Mouse (Mus musculus) hindbrain, embryonic 16.5 days (tissue): ENCODE measurements around the gene Gm28038. TPM values are rescaled to one million over a fixed set of nuclear protein-coding genes. Genes with fewer than 3 reads are reported as not detected.

ENCODE experiments used
- ATAC-seq: fragments of 200-750 bp; cut with Nextera tagmentation; 2 replicates; pipeline ENCODE4 v1.8.0; 2017; ENCODE audit warnings: moderate TSS enrichment, moderate library complexity
- H3K27ac ChIP-seq: fragments of 300-500 bp; sonication (generic); 2 replicates; pipeline ENCODE4 v1.5.1; 2014; ENCODE audit warnings: low read depth, mild to moderate bottlenecking, control low read depth, low read length, moderate library complexity
- H3K27me3 ChIP-seq: fragments of 300-500 bp; sonication (generic); replicated peaks from 2 replicates; pipeline ENCODE4 v1.6.1; 2014; ENCODE audit warnings: low read length; ENCODE audit not compliant: control insufficient read depth, insufficient read depth
- H3K36me3 ChIP-seq: fragments of 300-500 bp; sonication (generic); 2 replicates; pipeline ENCODE4 v1.6.1; 2014; ENCODE audit warnings: mild to moderate bottlenecking, low read length, moderate library complexity, mixed read lengths; ENCODE audit not compliant: control insufficient read depth, insufficient read depth
- H3K4me1 ChIP-seq: fragments of 300-500 bp; sonication (generic); 2 replicates; pipeline ENCODE4 v1.6.1; 2014; ENCODE audit warnings: low read depth, low read length; ENCODE audit not compliant: control insufficient read depth, insufficient read depth
- H3K4me2 ChIP-seq: fragments of 300-500 bp; sonication (generic); 2 replicates; pipeline ENCODE4 v1.6.1; 2014; ENCODE audit warnings: mild to moderate bottlenecking, low read length, control low read depth, moderate library complexity
- H3K4me3 ChIP-seq: fragments of 300-500 bp; sonication (generic); 2 replicates; pipeline ENCODE4 v1.5.1; 2014; ENCODE audit warnings: mild to moderate bottlenecking, low read length, control low read depth, moderate library complexity
- H3K9ac ChIP-seq: fragments of 300-500 bp; sonication (generic); 2 replicates; pipeline ENCODE4 v1.6.1; 2014; ENCODE audit warnings: low read depth, mild to moderate bottlenecking, control low read depth, low read length, moderate library complexity
- H3K9me3 ChIP-seq: fragments of 300-500 bp; sonication (generic); 2 replicates; pipeline ENCODE4 v1.6.1; 2014; ENCODE audit warnings: mild to moderate bottlenecking, low read length, moderate library complexity; ENCODE audit not compliant: control insufficient read depth
- WGBS: fragments of 180-500 bp; shearing (Covaris S2); extraction: QIAGEN DNeasy Blood & Tissue Kit; methylation state at CpG from one replicate; pipeline ENCODE4 v1.1.7; 2014; 5-methylcytosine and 5-hydroxymethylcytosine counted together
- polyA plus RNA-seq: library from polyadenylated mRNA; unstranded; fragments of >200 nt; fragmentation: Nextera tagmentation; extraction: Ambion mirVana; gene quantifications from 2 replicates; pipeline ENCODE4 v1.2.1, GENCODE M21; 2015

Gene Gm28038
- polyA plus RNA-seq, 1 experiment from 2014 or later = not detected

- peak; percentile 80 for ATAC-seq
- Histone ChIP-seq H3K27me3 (no peaks in the 10 kb centered on the region), H3K36me3 (peaks cover 21% of the 10 kb centered on the region), H3K27ac (peak overlapping the region; percentile 50), H3K4me3 (no peak overlapping the region), H3K4me2 (no peak overlapping the region), H3K9me3 (no peaks in the 10 kb centered on the region), H3K9ac (no peak overlapping the region), H3K4me1 (peaks cover 33% of the 10 kb centered on the region)
- WGBS = 33% methylated on average over 4 of the region's 4 CpGs
These were observed 17.9 kb upstream of the Gm28038 start for GRCm38 (mm10) chr2:30262840-30263441.

DNA sequence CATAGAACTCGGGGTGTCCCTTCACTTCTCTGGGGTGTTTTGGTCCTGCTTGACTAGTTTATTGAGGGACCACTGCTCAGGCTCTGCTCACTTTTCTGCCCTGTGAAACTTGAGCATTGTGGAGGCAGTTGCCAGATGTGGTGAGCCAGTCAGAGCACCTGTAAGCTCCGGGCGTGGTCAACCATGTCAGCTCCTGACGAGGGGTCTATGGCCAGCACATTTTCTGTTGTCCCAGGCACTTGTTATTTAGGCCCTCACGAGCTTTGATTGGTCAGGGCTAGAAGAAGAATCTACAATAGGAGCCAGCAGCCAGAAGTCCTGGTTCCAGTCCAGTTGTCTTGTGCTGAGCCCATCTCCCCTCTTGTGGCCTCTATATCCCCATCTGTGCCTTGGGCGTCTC lies 17.0 kb upstream of the Gm28038 start:
- H3K36me3 ChIP-seq = peaks cover 17% of the 10 kb centered on the region

GRCm38 (mm10) chr2:30264671-30265519 lies 15.9 kb upstream of the Gm28038 start:
- Histone ChIP-seq H3K4me3 (no peak overlapping the region), H3K27ac (peak overlapping the region; percentile 59), H3K4me2 (no peak overlapping the region), H3K4me1 (peaks cover 33% of the 10 kb centered on the region), H3K9me3 (no peaks in the 10 kb centered on the region), H3K27me3 (no peaks in the 10 kb centered on the region), H3K9ac (no peak overlapping the region), H3K36me3 (peaks cover 16% of the 10 kb centered on the region)
- no peak for ATAC-seq
- 58% methylated on average over 7 of the region's 7 CpGs for WGBS

More for the DNA sequence above, 17.0 kb upstream of the Gm28038 start:
- Histone ChIP-seq H3K4me3 (no peak overlapping the region), H3K9ac (no peak overlapping the region), H3K9me3 (no peaks in the 10 kb centered on the region), H3K27me3 (no peaks in the 10 kb centered on the region), H3K4me2 (no peak overlapping the region), H3K4me1 (peaks cover 33% of the 10 kb centered on the region), H3K27ac (no peak overlapping the region; the same call in 1 of the 2 replicates)
- 94% methylated on average over 6 of the region's 6 CpGs for WGBS
- ATAC-seq = no peak

GRCm38 (mm10) chr2:30265767-30266253 lies 15.0 kb upstream of the Gm28038 start, which contains the start of gene Phyhd1:
Gene Phyhd1 (plus strand): TSS chr2:30266203.
- H3K9ac ChIP-seq = peak within 1 kb of the TSS; percentile 13; the same call in 1 of the 2 replicates
- peak; percentile 70 for ATAC-seq

DNA sequence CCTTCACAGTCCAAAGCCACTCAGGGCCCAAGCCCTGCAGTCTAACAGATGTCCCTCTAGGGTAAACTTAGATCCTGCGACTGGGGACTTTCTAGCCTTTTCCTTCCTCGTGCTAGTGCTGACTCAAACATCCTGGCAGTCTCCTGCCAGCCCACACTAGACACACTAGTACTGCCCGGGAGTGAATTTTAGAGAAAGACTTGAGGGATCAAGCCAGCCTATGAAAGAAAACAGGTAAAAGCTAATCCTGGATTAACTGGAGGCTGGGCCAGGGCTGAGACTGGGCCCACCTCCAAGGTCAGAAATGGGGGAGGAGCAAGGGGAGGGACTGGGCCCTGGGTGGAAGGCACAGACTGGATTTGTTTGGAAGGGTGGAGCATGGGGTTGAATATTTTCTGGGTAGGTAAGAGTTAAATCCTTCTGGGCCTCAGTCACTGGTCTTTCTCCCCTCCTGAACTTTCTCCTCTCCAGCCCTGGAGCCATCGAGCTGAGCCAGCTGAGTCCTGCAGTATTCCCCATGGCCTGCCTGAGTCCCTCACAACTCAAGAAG lies 14.4 kb upstream of the Gm28038 start:
- 29% methylated on average over 4 of the region's 4 CpGs for WGBS
- peaks cover 33% of the 10 kb centered on the region for H3K4me1 ChIP-seq

More at GRCm38 (mm10) chr2:30265767-30266253, 15.0 kb upstream of the Gm28038 start, which contains the start of gene Phyhd1:
- peak within 1 kb of the TSS; percentile 59 for H3K27ac ChIP-seq
- H3K4me2 ChIP-seq = no peak within 1 kb of the TSS
- H3K27me3 ChIP-seq = no peaks in the 10 kb centered on the region
- peaks cover 33% of the 10 kb centered on the region for H3K4me1 ChIP-seq
- WGBS = 34% methylated on average over 5 of the region's 5 CpGs
- H3K36me3 ChIP-seq = peaks cover 16% of the 10 kb centered on the region
- H3K9me3 ChIP-seq = no peaks in the 10 kb centered on the region
- no peak within 1 kb of the TSS for H3K4me3 ChIP-seq

GRCm38 (mm10) chr2:30267466-30267865 lies 13.4 kb upstream of the Gm28038 start:
- no peak overlapping the region for H3K9ac ChIP-seq
- H3K4me1 ChIP-seq = peaks cover 26% of the 10 kb centered on the region
- 100% methylated on average over 2 of the region's 2 CpGs for WGBS

More for the DNA sequence above, 14.4 kb upstream of the Gm28038 start:
- H3K36me3 ChIP-seq = peaks cover 16% of the 10 kb centered on the region
- H3K9ac ChIP-seq = no peak overlapping the region
- ATAC-seq = no peak
- peak overlapping the region; percentile 59 for H3K27ac ChIP-seq
- no peak overlapping the region for H3K4me3 ChIP-seq
- H3K9me3 ChIP-seq = no peaks in the 10 kb centered on the region
- no peaks in the 10 kb centered on the region for H3K27me3 ChIP-seq
- H3K4me2 ChIP-seq = no peak overlapping the region

DNA sequence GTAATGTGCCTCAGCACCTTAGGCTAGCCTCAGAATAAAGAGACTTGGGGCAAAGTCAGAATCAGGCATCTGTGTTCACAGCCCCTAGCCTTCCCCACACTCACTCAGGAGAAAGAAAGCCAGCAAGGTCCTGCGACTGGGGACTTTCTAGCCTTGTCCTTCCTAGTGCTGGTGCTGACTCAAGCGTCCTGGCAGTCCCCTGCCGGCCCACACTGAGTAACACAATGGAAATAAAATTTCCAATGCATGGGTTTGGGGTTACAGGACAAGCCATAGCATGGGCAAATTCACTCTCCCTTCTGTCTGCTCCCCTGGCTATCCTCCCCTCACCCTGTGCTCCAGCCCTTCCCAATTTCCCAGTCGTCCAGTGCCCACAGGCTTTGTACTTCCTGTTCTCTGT lies 12.5 kb upstream of the Gm28038 start:
- Histone ChIP-seq H3K9ac (no peak overlapping the region), H3K4me3 (no peak overlapping the region), H3K27me3 (no peaks in the 10 kb centered on the region), H3K36me3 (peaks cover 12% of the 10 kb centered on the region), H3K27ac (no peak overlapping the region), H3K4me2 (no peak overlapping the region), H3K4me1 (peaks cover 22% of the 10 kb centered on the region), H3K9me3 (no peaks in the 10 kb centered on the region)
- ATAC-seq = no peak
- whole genome bisulfite sequencing = 76% methylated on average over 4 of the region's 4 CpGs

More at GRCm38 (mm10) chr2:30267466-30267865, 13.4 kb upstream of the Gm28038 start:
- no peak overlapping the region for H3K27ac ChIP-seq
- no peak for ATAC-seq
- H3K4me3 ChIP-seq = no peak overlapping the region
- no peak overlapping the region for H3K4me2 ChIP-seq
- no peaks in the 10 kb centered on the region for H3K27me3 ChIP-seq
- H3K36me3 ChIP-seq = peaks cover 14% of the 10 kb centered on the region
- H3K9me3 ChIP-seq = no peaks in the 10 kb centered on the region

- WGBS = 91% methylated on average over 17 of the region's 17 CpGs
- no peak overlapping the region for H3K4me3 ChIP-seq
These were observed 11.4 kb upstream of the Gm28038 start for GRCm38 (mm10) chr2:30269241-30269990.

More at GRCm38 (mm10) chr2:30269241-30269990, 11.4 kb upstream of the Gm28038 start:
- no peak for ATAC-seq
- Histone ChIP-seq H3K27me3 (no peaks in the 10 kb centered on the region), H3K9me3 (no peaks in the 10 kb centered on the region), H3K36me3 (0 out of 2 replicates have a peak, but pooled peaks cover 4% of the 10 kb centered on the region), H3K27ac (no peak overlapping the region), H3K4me1 (peaks cover 21% of the 10 kb centered on the region), H3K4me2 (no peak overlapping the region), H3K9ac (no peak overlapping the region)
